Mouse (Mus musculus) inflammation-experienced regulatory T-cells, adult 6 months (primary cell): ENCODE data around the gene Asf1b. TPM values are rescaled to one million over a fixed set of nuclear protein-coding genes. Genes with fewer than 3 reads are reported as not detected.

Experiments
- ATAC-seq: one replicate; pipeline ENCODE4 v1.8.0; 2017
- polyA plus RNA-seq, 3 experiments: library from polyadenylated mRNA; unstranded; fragments of 100-300 nt; shearing (Covaris generic); gene quantifications; one replicate each; pipeline ENCODE4 v1.2.1; 2017

Asf1b gene
- 100 to 1,000 TPM in 1 of 3 experiments, 10 to 100 TPM in 2; 26.0 to 159 (median 26.4) TPM for polyA plus RNA-seq

- ATAC-seq, result peak; percentile 90
Measured at GRCm38 (mm10) chr8:83955106-83955957, at the start of gene Asf1b, which contains the start of gene Gm10644. Asf1b (plus strand) TSS chr8:83955507. Gm10644 (minus strand) TSS chr8:83955205.

GRCm38 (mm10) chr8:83908583-83908982 is 46.7 kb upstream of the Asf1b start:
- no peak for ATAC-seq

- ATAC-seq, result no peak
Measured at GRCm38 (mm10) chr8:83909311-83909710, 46.0 kb upstream of the Asf1b start.

GRCm38 (mm10) chr8:83911809-83912731 is 43.2 kb upstream of the Asf1b start:
- no peak for ATAC-seq

- ATAC-seq, result no peak
Measured at GRCm38 (mm10) chr8:83914232-83914631, 41.1 kb upstream of the Asf1b start.

GRCm38 (mm10) chr8:83914860-83915259 is 40.4 kb upstream of the Asf1b start:
- ATAC-seq, result no peak

GRCm38 (mm10) chr8:83916015-83916414 is 39.3 kb upstream of the Asf1b start:
- no peak for ATAC-seq

GRCm38 (mm10) chr8:83917566-83917965 is 37.7 kb upstream of the Asf1b start:
- no peak for ATAC-seq

GRCm38 (mm10) chr8:83921558-83921957 is 33.7 kb upstream of the Asf1b start:
- ATAC-seq, result peak; percentile 35

GRCm38 (mm10) chr8:83922727-83923126 is 32.6 kb upstream of the Asf1b start:
- no peak for ATAC-seq

GRCm38 (mm10) chr8:83924585-83924984 is 30.7 kb upstream of the Asf1b start:
- ATAC-seq, result no peak

- no peak for ATAC-seq
Measured at GRCm38 (mm10) chr8:83926266-83926665, 29.0 kb upstream of the Asf1b start.

GRCm38 (mm10) chr8:83934222-83934621 is 21.1 kb upstream of the Asf1b start:
- ATAC-seq, result no peak

GRCm38 (mm10) chr8:83934994-83935393 is 20.3 kb upstream of the Asf1b start:
- no peak for ATAC-seq

GRCm38 (mm10) chr8:83935435-83935834 is 19.9 kb upstream of the Asf1b start:
- ATAC-seq, result no peak

- no peak for ATAC-seq
Measured at GRCm38 (mm10) chr8:83937645-83938044, 17.7 kb upstream of the Asf1b start.

GRCm38 (mm10) chr8:83938330-83938729 is 17.0 kb upstream of the Asf1b start:
- no peak for ATAC-seq

GRCm38 (mm10) chr8:83941066-83941677 is 14.1 kb upstream of the Asf1b start:
- no peak for ATAC-seq

- no peak for ATAC-seq
Measured at GRCm38 (mm10) chr8:83942446-83942845, 12.9 kb upstream of the Asf1b start.

- ATAC-seq, result no peak
Measured at GRCm38 (mm10) chr8:83945540-83945939, 9.8 kb upstream of the Asf1b start.

GRCm38 (mm10) chr8:83954749-83955105 is 580 bp upstream of the Asf1b start:
- no peak for ATAC-seq

GRCm38 (mm10) chr8:83955958-83956218 is 581 bp downstream of the Asf1b start:
- no peak for ATAC-seq

- no peak for ATAC-seq
Measured at GRCm38 (mm10) chr8:83956789-83957188, 1.5 kb downstream of the Asf1b start.
